Mouse (Mus musculus) cortical plate, adult 2 months (tissue): ENCODE data around the gene Ccdc88b.

Source experiments
- CTCF ChIP-seq: fragments of 200-500 bp; IDR thresholded peaks from 2 replicates; pipeline ENCODE4 v1.5.1; 2011; ENCODE audit warnings: mild to moderate bottlenecking, control low read depth, low read length; ENCODE audit not compliant: insufficient read depth; ENCODE audit errors: extremely low read depth
- POLR2A ChIP-seq: fragments of 200-500 bp; IDR thresholded peaks from 2 replicates; pipeline ENCODE4 v1.6.1; 2011; ENCODE audit warnings: mild to moderate bottlenecking, low read length, control low read depth; ENCODE audit not compliant: insufficient read depth; ENCODE audit errors: extremely low read depth

DNA sequence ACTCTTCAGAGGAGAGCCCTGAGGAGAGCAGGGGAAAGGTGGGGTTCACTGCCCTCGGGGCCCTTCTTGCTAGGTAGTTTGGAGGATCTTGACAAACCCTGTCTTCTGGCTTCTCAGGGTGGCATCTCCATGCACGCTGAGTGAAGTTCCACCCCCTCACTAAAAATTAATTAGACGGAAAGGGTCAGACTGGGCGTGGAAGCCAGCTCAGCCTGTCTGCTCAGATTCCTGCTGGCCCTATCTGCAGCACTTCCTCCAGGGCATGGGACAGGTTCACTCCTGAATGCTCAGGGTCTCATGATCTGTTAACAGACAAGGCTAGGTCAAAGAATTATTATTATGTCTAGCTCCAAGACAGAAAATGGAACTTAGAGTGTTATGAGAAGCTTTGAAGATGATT, 34.5 kb upstream of the Ccdc88b start:
- no peak for TF ChIP-seq POLR2A
- TF ChIP-seq CTCF: no peak
